Mouse (Mus musculus): ENCODE measurements around the gene Slc26a11.
"Not testable (repeated sequence)": the region's sequence is repeated elsewhere in the genome, so short reads cannot be mapped to it uniquely, and the experiment has no call there.

Gene Slc26a11

GRCm38 (mm10) chr11:119362769-119363533 is 7.6 kb downstream of the Slc26a11 start:
- no peak for DNase-seq (ENCODE audit: low read depth, low spot score)

DNA sequence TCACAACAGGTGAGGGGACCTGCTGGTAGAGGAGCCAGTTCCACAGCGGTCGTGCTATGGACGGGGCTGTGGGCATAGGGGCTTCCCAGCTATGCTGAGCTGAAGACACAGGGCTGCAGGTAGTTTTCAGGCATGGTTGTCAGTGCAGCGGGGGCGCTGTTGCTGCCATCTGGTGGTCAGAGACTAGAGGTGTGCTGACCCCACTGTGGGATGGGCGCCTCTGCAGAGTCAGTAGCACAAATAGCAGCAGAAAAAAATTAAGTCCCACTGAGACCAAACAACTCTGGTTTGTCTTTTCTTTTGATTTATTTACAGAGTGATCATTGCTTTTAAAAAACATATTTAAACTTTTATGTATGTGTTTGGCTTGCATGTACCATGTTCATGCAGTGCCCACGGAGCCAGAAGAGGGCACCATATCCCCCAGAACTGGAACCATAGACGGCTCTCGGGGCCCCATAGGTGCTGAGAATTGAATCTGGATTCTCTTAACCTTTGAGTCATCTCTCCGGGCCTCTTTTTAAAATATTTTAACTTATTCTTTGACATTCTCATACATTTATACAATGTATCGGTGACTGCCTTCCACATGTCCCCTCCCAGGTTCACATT is 8.3 kb downstream of the Slc26a11 start:
- DNase-seq (ENCODE audit: low read depth, low spot score): peak; percentile 69

DNA sequence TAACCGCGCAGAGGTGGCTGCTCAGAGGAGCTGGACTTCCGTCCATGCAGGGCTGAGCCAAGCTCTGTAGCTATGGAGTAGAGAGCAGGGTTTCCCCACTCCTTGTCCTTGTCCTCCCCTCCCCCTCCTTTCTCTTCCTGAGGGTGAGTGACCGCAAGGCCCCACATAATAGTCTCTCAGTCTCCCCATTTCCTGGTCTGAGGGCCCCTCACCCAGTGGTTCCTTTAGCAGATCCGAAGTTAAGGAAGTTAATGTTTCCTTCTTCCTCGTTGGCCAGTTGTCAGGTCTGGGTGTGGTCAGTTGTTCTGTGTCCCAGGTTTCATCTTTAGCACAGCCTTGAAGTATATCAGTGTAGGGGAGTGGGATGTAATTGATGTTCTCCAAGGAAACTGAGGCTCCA is 20.1 kb downstream of the Slc26a11 start:
- no peak for DNase-seq (ENCODE audit: low read depth, low spot score)

DNA sequence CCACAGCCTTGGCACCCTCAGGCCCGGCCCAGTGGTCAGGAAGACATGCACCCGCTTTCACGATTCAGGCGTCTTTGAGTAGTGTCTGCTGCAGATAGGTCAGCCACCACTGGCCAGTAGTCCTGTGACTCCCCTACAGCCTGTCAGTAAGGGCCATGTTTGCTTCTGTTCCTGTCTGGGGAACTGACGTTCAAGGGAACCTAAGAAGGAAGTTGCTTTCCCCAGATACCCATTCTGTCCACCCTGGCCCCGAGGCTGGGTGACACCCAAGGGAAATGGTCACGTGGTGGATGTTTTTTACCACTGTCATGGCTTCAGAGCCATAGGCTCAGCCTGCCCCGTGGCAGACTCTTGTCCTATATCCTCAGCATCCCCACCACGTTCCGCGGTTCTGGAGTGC is 22.0 kb downstream of the Slc26a11 start:
- no peak for DNase-seq (ENCODE audit: low read depth, low spot score)

GRCm38 (mm10) chr11:119378551-119378950 is 23.2 kb downstream of the Slc26a11 start:
- no peak for DNase-seq (ENCODE audit: low read depth, low spot score)

GRCm38 (mm10) chr11:119381631-119382337 is 26.4 kb downstream of the Slc26a11 start:
- DNase-seq (ENCODE audit: low read depth, low spot score): no peak

DNA sequence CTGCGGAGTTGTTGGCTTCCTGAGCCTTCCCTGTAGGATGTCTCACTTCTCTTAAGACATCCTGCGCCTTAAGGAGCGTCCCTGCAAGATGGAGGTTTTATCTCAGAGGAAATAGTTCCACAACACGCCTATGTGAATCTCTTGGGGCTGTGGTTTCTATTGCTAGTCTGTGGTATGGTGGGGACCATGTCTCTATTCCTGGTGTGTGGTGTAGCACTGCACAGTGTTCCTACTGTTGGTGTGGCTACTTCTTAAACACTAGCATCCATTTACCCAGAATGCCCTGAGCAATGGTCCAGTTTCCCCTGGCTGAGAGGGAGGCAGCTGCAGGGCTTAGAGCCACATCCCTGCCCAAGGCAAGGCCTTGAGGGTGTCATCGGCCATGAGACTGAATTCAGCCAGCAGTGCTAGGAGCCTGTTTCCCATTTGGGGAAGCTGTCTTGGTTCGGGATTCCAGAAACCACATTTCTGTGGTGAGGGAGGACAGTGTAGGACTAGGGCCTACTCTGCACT is 27.0 kb downstream of the Slc26a11 start:
- DNase-seq (ENCODE audit: low read depth, low spot score): no peak

DNA sequence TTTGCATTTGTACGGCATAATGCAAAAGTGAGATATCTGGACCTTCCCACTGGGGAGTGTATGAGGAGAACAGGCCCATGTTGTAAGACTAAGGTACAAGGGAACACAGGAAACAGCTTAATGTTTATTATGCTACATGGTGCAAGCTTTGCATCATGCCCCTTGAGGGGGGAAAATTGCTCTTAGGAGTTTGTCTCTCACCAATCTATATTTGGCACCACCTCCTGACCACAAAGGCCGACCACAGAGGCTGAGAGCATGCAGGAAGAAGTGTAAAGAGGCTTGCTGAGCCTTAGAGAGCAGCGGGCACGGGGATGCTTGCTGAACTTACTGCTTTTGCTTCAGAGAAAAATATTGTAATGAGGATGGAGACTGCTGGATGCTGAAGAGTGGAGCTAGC is 29.5 kb downstream of the Slc26a11 start:
- no peak for DNase-seq (ENCODE audit: low read depth, low spot score)

DNA sequence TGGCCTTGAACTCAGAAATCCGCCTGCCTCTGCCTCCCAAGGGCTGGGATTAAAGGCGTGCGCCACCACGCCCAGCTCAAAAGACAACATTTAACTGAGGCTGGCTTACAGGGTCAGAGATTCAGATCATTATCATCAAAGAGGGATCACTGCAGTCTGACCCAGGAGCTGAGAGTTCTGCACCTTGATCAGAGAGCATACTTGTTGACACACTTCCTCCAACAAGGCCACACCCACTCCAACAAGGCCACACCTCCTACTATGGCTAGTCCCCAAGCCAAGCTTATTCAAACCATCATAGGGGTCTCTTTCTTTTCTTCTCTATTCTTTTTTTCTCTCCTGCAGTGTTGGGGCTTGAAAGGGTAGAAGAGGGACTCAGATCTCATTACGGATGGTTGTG is 30.9 kb downstream of the Slc26a11 start:
- DNase-seq (ENCODE audit: low read depth, low spot score): no peak

DNA sequence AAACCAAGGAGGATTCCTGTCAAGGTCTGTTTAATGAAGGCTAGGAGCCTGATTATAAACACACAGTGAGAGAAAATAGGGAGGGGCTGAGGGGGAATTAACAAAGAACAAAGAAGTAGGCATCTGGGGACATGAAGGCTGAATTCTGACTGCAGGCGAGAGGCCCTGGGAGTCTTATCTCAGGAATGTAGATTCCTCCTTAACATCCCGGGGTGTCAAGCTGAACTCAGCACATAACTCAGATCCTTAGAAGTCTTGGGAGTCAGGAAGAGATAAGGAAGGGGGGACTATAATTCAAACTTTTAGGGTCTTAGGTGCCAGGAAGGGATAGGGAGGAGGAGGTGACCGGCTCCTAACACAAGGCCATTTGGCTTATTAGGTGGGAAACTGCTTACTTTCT is 31.9 kb downstream of the Slc26a11 start:
- not testable (repeated sequence) for DNase-seq (ENCODE audit: low read depth, low spot score)

GRCm38 (mm10) chr11:119389851-119390270 is 34.5 kb downstream of the Slc26a11 start:
- DNase-seq (ENCODE audit: low read depth, low spot score): peak; percentile 70

DNA sequence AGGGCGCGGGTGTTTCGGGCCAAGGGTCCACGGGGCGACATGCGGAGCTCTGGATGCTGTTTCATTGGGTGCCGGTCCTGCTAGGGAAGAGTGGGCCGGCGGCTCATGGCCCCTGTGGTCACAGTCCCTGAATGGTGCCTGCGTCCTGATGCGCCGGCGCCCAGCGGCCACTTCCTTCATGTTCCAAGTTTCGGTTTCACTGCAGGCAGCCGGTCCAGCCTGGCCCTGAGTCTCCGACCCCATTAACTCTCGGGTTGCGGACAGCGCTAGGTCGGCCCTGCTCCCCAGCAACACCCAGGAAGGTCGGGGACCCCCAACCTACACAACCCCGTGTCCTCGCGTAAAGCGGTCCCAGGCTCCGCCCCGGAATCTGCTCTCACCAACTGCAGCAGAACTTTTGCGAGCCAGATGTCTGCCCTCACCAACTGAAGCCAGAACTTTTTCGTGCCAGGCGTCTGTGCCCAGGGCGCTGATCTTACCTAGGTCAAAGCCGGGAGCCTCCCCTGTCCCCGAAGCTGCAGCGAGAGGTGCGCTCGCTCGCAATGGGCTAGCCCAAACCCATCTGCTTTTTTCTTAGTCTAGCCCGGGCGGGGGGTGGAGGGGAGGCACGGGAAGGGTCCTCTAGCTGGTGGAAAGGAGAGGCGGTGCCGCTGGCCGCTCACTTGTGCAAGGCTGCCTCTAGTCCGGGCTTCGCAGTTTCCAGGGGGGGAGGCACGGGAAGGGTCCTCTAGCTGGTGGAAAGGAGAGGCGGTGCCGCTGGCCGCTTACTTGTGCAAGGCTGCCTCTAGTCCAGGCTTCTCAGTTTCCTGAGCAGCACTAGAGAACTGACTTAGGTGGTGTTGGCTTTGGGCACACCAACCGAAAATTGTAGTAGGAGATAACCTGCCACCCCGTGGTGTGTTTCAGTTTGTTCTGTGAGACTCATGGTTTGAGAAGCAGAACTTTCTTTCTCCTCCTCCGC is 35.2 kb downstream of the Slc26a11 start:
- peak; percentile 26 for DNase-seq (ENCODE audit: low read depth, low spot score)

DNA sequence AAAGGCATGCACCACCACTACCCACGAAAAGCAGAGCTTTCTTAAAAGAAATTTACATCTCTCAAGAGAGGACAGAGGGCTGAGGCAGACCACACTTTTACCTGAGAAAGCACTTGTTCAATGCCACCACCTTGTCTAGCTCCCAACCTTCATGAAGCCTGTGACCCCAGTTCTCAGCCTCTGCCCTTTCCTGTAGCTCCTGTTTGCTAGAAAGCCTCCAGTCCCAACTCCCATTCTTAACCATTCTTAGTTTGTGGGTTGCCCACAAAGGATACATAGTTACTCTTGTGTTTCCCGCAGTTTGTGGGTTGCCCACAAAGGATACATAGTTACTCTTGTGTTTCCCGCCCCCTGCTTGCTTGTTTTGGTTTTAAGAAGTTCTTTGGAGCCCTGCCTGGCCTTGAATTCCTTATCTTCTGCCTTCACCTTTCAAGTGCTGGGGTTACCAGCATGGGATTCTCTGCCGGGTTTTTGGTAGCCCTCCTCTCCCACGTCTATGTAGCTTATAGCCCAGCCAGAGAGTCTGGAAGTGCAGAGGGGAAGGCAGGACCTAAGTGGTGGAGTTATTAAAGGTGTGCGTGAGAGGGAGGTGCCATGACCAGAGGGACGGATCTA is 36.1 kb downstream of the Slc26a11 start:
- DNase-seq (ENCODE audit: low read depth, low spot score): no peak

GRCm38 (mm10) chr11:119392001-119392614 is 36.8 kb downstream of the Slc26a11 start:
- DNase-seq (ENCODE audit: low read depth, low spot score): no peak

DNA sequence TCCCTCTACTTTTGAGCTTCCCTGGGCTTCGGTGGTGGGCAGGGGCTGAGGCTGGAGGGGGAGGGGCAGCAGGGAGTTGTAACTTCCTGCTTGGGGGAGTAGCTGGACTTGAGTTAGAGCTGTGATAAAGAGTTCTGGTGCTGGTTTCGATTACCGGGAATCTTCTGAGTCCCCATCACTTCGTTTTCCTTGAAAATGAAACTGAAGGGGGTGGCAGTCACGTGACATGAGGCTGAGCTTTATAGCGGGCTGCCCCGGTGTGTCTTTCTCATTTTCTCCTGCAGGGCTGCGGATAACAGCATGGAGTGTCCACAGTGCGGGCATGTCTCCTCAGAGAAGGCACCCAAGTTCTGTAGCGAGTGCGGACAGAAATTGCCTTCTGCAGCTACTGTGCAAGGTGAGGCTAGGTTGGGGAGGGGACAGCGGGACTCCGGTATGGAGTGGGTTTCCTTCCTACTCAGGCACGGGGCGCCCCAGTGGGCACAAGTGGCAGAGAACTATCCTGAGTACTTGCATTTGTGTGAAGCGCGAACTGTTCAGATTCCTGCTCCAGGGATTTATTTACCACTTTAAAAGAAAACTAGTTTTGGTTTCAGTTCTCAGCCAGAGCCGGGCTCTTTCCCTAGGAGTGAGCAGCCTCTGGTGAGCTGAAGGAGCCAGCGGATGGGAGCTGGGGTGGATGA is 37.6 kb downstream of the Slc26a11 start, which contains the start of gene Rnf213:
Rnf213 (plus strand) TSS at position 301 of the 683 bp plus-strand sequence.
- peak; percentile 61 for DNase-seq (ENCODE audit: low read depth, low spot score)

GRCm38 (mm10) chr11:119393483-119393804 is 38.1 kb downstream of the Slc26a11 start:
- no peak for DNase-seq (ENCODE audit: low read depth, low spot score)

DNA sequence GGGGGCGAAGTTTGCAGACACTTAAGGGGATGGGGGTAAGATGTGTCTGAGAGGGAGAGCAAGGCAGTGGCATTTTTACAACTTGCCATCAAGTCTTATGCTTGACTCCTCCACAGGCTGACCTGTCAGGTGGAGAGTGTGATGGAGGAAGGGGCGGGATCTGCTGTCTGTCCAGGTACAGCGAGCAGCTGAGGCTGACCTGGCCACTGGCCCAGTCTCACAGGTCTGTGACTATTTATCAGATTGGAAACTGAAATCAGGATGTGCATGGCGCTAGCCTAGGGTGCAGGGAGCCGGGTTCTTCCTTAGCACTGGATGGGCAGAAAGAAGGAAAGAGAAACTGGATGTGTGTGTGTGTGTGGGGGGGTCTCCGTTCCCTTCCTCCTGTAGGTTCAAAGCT is 38.9 kb downstream of the Slc26a11 start:
- DNase-seq (ENCODE audit: low read depth, low spot score): no peak

DNA sequence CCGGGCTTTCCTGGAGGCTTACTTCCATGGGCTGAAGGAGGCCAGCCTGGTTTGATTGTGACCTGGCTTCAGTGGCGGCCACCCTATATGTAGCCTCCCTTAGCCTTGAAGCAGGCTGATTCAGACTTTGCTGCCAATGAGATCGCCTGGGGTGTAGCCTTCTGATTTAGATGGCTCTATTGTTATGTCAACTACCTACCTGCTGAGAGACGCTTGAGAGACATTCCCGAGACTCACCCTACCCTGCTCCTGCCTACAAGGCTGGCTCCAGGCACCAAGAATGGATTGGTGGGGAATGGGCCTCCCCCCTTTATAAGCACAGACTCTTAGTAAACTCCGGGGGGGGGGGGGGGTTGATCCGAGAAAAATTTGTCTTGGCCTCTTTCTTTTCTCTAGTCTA is 40.0 kb downstream of the Slc26a11 start:
- DNase-seq (ENCODE audit: low read depth, low spot score): no peak

DNA sequence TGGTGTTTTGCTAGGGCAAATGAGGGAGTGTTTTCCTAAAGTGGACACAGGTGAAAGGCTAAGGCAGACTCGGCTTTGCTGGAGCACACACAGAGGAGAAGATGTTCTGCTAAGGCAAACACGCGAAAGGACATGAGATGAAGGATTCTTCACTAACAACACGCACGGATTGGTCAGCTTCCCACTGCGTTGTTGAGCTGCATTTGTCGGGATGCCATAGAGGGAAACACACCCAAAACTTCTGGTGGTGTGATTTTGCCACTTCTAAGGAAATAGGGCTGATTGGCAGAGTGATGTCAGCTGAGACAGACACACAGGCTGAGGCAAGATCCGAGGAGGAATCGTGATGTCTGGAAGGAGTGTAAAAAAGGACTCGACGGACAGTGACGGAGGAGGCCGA is 40.6 kb downstream of the Slc26a11 start:
- no peak for DNase-seq (ENCODE audit: low read depth, low spot score)

GRCm38 (mm10) chr11:119396461-119396860 is 41.1 kb downstream of the Slc26a11 start:
- no peak for DNase-seq (ENCODE audit: low read depth, low spot score)

Measured in forelimb bud, embryonic 11.5 days (tissue).